Mouse (Mus musculus) CH12.LX (cell line): ENCODE results near the gene Kcnj15. TPM values are rescaled to one million over a fixed set of nuclear protein-coding genes. Genes with fewer than 3 reads are reported as not detected.

ENCODE experiments used
- DNase-seq: peaks from one replicate; pipeline ENCODE4 v3.0.0-alpha.2; 2013; ENCODE audit errors: extremely low read depth
- H3K27ac ChIP-seq: 2 replicates; pipeline ENCODE4 v1.5.1; 2012; ENCODE audit warnings: low read depth, mild to moderate bottlenecking, control low read depth, moderate library complexity; ENCODE audit not compliant: insufficient read depth
- H3K27me3 ChIP-seq: replicated peaks from 2 replicates; pipeline ENCODE3; 2012; ENCODE audit warnings: inconsistent platforms
- H3K36me3 ChIP-seq, 2 experiments: replicated peaks in 1 of 2; 2 replicates each; pipeline versions ENCODE3 to v1.6.1; 2012; ENCODE audit warnings: inconsistent platforms in 1 of 2, low read length in 1 of 2, mild to moderate bottlenecking in 1 of 2, mixed read lengths in 1 of 2, moderate library complexity in 1 of 2; ENCODE audit not compliant: control insufficient read depth in 1 of 2, insufficient read depth in 1 of 2
- H3K4me1 ChIP-seq, 2 experiments: 2 replicates each; pipeline ENCODE4 v1.6.1; 2012; ENCODE audit warnings: inconsistent platforms in 1 of 2, moderate library complexity in 1 of 2; ENCODE audit not compliant: insufficient read depth in 2 of 2, control insufficient read depth in 1 of 2
- H3K4me2 ChIP-seq: 2 replicates; pipeline ENCODE4 v1.6.1; 2012; ENCODE audit warnings: low read depth, mild to moderate bottlenecking, control low read depth; ENCODE audit not compliant: poor library complexity, insufficient read depth, severe bottlenecking
- H3K4me3 ChIP-seq, 3 experiments: fragments of 150-350 bp in 1 of 3; sonication (generic) in 1 of 3; replicated peaks in 1 of 3; 2 replicates each; pipeline versions ENCODE3 to v1.5.1; 2011 to 2012; ENCODE audit warnings: low read depth in 2 of 3, low read length in 2 of 3, mild to moderate bottlenecking in 2 of 3, moderate library complexity in 2 of 3, control low read depth in 1 of 3, improper control_type of control experiment in 1 of 3, inconsistent platforms in 1 of 3, mixed read lengths in 1 of 3; ENCODE audit not compliant: poor library complexity in 1 of 3
- H3K79me2 ChIP-seq: replicated peaks from 2 replicates; pipeline ENCODE4 v1.6.1; 2012; ENCODE audit warnings: mild to moderate bottlenecking, moderate library complexity; ENCODE audit not compliant: control insufficient read depth, poor library complexity, insufficient read depth, severe bottlenecking; ENCODE audit errors: extremely low read depth
- H3K9ac ChIP-seq: 2 replicates; pipeline ENCODE4 v1.6.1; 2012; ENCODE audit warnings: low read depth, mild to moderate bottlenecking, control low read depth, moderate library complexity; ENCODE audit not compliant: insufficient read depth
- H3K9me3 ChIP-seq: replicated peaks from 2 replicates; pipeline ENCODE3; 2012; ENCODE audit warnings: low read length, inconsistent platforms, mixed read lengths
- BHLHE40 ChIP-seq: IDR thresholded peaks from 2 replicates; pipeline ENCODE4 v1.6.1; 2011; ENCODE audit warnings: mild to moderate bottlenecking, low read depth, low read length, improper control_type of control experiment
- CTCF ChIP-seq, 2 experiments: IDR thresholded peaks in 1 of 2; conservative IDR thresholded peaks in 1 of 2; 2 replicates each; pipeline ENCODE4 v1.5.1; 2011 to 2012; ENCODE audit warnings: low read depth in 2 of 2, low read length in 2 of 2, improper control_type of control experiment in 1 of 2, inconsistent platforms in 1 of 2, mild to moderate bottlenecking in 1 of 2, moderate library complexity in 1 of 2
- E2F4 ChIP-seq: IDR thresholded peaks from 2 replicates; pipeline ENCODE4 v1.6.1; 2011; ENCODE audit warnings: low read depth, low read length, improper control_type of control experiment; ENCODE audit not compliant: insufficient replicate concordance
- ELF1 ChIP-seq: IDR thresholded peaks from 2 replicates; pipeline ENCODE4 v1.6.1; 2014; ENCODE audit warnings: low read depth, mild to moderate bottlenecking, inconsistent platforms, low read length, improper control_type of control experiment
- ETS1 ChIP-seq: conservative IDR thresholded peaks from 2 replicates; pipeline ENCODE4 v1.6.1; 2012; ENCODE audit warnings: low read depth, mild to moderate bottlenecking, inconsistent platforms, low read length, improper control_type of control experiment, moderate library complexity
- GABPA ChIP-seq: IDR thresholded peaks from 2 replicates; pipeline ENCODE4 v1.6.1; 2012; ENCODE audit warnings: low read depth, low read length, improper control_type of control experiment, inconsistent platforms; ENCODE audit not compliant: insufficient replicate concordance
- IRF4 ChIP-seq: IDR thresholded peaks from 2 replicates; pipeline ENCODE4 v1.6.1; 2014; ENCODE audit warnings: low read depth, mild to moderate bottlenecking, inconsistent platforms, low read length, improper control_type of control experiment
- MAFK ChIP-seq: IDR thresholded peaks from 2 replicates; pipeline ENCODE4 v1.6.1; 2011; ENCODE audit warnings: low read length, improper control_type of control experiment; ENCODE audit not compliant: insufficient replicate concordance
- MAX ChIP-seq: IDR thresholded peaks from 2 replicates; pipeline ENCODE4 v1.6.1; 2011; ENCODE audit warnings: low read length, improper control_type of control experiment
- MAZ ChIP-seq: IDR thresholded peaks from 2 replicates; pipeline ENCODE4 v1.6.1; 2012; ENCODE audit warnings: low read depth, mild to moderate bottlenecking, inconsistent platforms, low read length, improper control_type of control experiment, moderate library complexity
- MEF2A ChIP-seq: IDR thresholded peaks from 2 replicates; pipeline ENCODE4 v1.6.1; 2014; ENCODE audit warnings: low read depth, mild to moderate bottlenecking, inconsistent platforms, low read length, improper control_type of control experiment, borderline replicate concordance
- MXI1 ChIP-seq: IDR thresholded peaks from 2 replicates; pipeline ENCODE4 v1.6.1; 2011; ENCODE audit warnings: mild to moderate bottlenecking, low read depth, low read length, improper control_type of control experiment
- MYC ChIP-seq: IDR thresholded peaks from 2 replicates; pipeline ENCODE4 v1.6.1; 2011; ENCODE audit warnings: low read depth, mild to moderate bottlenecking, improper control_type of control experiment, low read length
- NRF1 ChIP-seq: IDR thresholded peaks from 2 replicates; pipeline ENCODE4 v1.6.1; 2014; ENCODE audit warnings: low read depth, mild to moderate bottlenecking, inconsistent platforms, low read length, improper control_type of control experiment, moderate library complexity
- POLR2A ChIP-seq: IDR thresholded peaks from 2 replicates; pipeline ENCODE4 v1.6.1; 2011; ENCODE audit warnings: low read depth, mild to moderate bottlenecking, improper control_type of control experiment, low read length
- POLR2AphosphoS2 ChIP-seq: IDR thresholded peaks from 2 replicates; pipeline ENCODE4 v1.6.1; 2011; ENCODE audit warnings: low read depth, low read length, improper control_type of control experiment
- RCOR1 ChIP-seq: conservative IDR thresholded peaks from 2 replicates; pipeline ENCODE4 v1.6.1; 2012; ENCODE audit warnings: low read depth, mild to moderate bottlenecking, inconsistent platforms, low read length, improper control_type of control experiment
- SIN3A ChIP-seq: IDR thresholded peaks from 2 replicates; pipeline ENCODE4 v1.6.1; 2012; ENCODE audit warnings: low read length, improper control_type of control experiment, inconsistent platforms
- SMC3 ChIP-seq: IDR thresholded peaks from 2 replicates; pipeline ENCODE4 v1.6.1; 2011; ENCODE audit warnings: low read depth, low read length, improper control_type of control experiment
- TBP ChIP-seq: conservative IDR thresholded peaks from 2 replicates; pipeline ENCODE4 v1.6.1; 2011; ENCODE audit warnings: low read depth, low read length, improper control_type of control experiment
- USF2 ChIP-seq: conservative IDR thresholded peaks from 2 replicates; pipeline ENCODE4 v1.6.1; 2011; ENCODE audit warnings: low read depth, low read length, improper control_type of control experiment
- dilution Hi-C: fragments of 300-500 bp; cut with MboI; formaldehyde crosslinking; loops from 2 replicates; pipeline ENCODE4 v1.14.3; 2020; ENCODE audit warnings: low sequenced_read_pairs; ENCODE audit not compliant: extremely low pct_unique_long_range_greater_than_20kb, extremely low pct_ligation_motif_present
- in situ Hi-C: fragments of 300-500 bp; cut with MboI; formaldehyde crosslinking; loops from 3 replicates; pipeline ENCODE4 v1.14.3; 2019; ENCODE audit warnings: low sequenced_read_pairs, low pct_ligation_motif_present, low pct_unique_long_range_greater_than_20kb, mixed read lengths
- polyA plus RNA-seq: library from polyadenylated mRNA; unstranded; fragments of >175 nt; gene quantifications from 2 replicates; pipeline ENCODE4 v1.2.1, GENCODE M21; 2012; ENCODE audit warnings: low read depth; ENCODE audit not compliant: insufficient read length
- total RNA-seq, 2 experiments: library from RNA; depleted of rRNA; stranded (reverse); fragments of 300-350 nt in 1 of 2; fragments of >200 nt in 1 of 2; gene quantifications; 2 replicates each; pipeline ENCODE4 v1.2.3; 2012 to 2014

Gene Kcnj15
- total and polyA plus RNA-seq, 3 experiments: 0.37 to 1.1 (median 0.51) TPM

DNA sequence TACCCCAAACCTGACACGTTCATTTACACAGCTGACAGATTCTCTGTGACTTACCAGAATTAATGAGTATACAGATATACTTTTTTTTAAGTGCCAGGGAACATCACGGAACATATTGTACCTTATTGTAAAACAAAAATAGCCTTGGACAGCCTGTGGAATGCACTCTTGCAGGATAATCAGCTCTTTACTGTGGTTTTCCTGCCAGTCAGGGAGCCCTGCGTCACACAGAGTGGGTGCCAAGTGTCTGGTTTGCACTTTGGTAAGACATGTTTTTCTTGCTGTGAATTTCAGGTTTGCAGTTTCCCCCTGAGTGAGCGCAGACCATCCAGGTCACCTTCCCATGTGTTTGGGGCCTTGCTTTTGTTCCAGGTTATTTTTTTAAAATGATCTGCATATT, 15.8 kb upstream of the Kcnj15 start:
- no peak overlapping the region for H3K4me3 ChIP-seq
- dilution Hi-C loops: no loop called here
- no peak overlapping the region for H3K4me2 ChIP-seq
- H3K79me2 ChIP-seq: no peaks in the 10 kb centered on the region
- no peaks in the 10 kb centered on the region for H3K9me3 ChIP-seq
- no peaks in the 10 kb centered on the region for H3K36me3 ChIP-seq
- no peak for DNase-seq
- no peak for TF ChIP-seq RCOR1
- no peak for TF ChIP-seq NRF1
- TF ChIP-seq E2F4: no peak
- TF ChIP-seq MXI1: no peak
- no peak for TF ChIP-seq CTCF (conservative IDR thresholded peaks at IDR 0.05 in 1 of 2, IDR thresholded peaks at IDR 0.05 in 1 of 2; ENCODE audit: low read depth in 2 of 2, low read length in 2 of 2)
- TF ChIP-seq IRF4: no peak
- no peak for TF ChIP-seq TBP
- no peak for TF ChIP-seq USF2
- no peak for TF ChIP-seq SIN3A
- TF ChIP-seq MAZ: no peak
- no peak for TF ChIP-seq SMC3
- TF ChIP-seq BHLHE40: no peak
- TF ChIP-seq GABPA: no peak
- no peak for TF ChIP-seq ELF1
- no peak for TF ChIP-seq MAX
- TF ChIP-seq POLR2A: no peak
- TF ChIP-seq ETS1: no peak
- no peak for TF ChIP-seq MYC
- no peak for TF ChIP-seq MAFK
- TF ChIP-seq, all 38 proteins: peak for 0
- in situ Hi-C loops: no loop called here
- Histone ChIP-seq H3K9ac (no peak overlapping the region), H3K27me3 (no peaks in the 10 kb centered on the region), H3K4me1 (peaks cover 13 to 22% of the 10 kb centered on the region in 2 experiments), H3K27ac (no peak overlapping the region)

DNA sequence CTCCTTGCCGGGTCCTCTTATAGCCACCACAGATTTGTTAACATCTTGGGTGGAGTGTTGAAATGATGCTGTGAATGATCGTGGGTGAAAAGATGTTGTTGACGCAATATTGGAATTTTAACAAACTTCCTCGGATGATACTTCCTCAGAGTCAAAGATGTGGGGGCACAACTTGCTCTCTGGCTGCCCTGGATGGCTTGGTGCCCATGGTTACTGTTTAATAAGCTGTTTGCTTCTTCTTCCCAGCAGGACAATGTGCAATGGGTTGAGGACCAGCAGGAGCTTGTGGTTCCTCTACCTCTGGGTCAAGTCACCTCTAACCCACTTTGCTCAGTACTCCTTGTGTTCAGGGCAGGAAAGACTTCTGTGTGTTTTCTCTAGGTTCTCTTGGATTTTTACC, 15.2 kb upstream of the Kcnj15 start:
- H3K4me2 ChIP-seq: no peak overlapping the region
- no peak overlapping the region for H3K4me3 ChIP-seq
- in situ Hi-C loops: no loop called here
- no peak for DNase-seq
- H3K4me1 ChIP-seq: peaks cover 13 to 22% of the 10 kb centered on the region in 2 experiments
- no peak overlapping the region for H3K9ac ChIP-seq
- TF ChIP-seq MAX: no peak
- no peak for TF ChIP-seq MEF2A
- no peak for TF ChIP-seq POLR2AphosphoS2
- no peaks in the 10 kb centered on the region for H3K79me2 ChIP-seq
- dilution Hi-C loops: no loop called here
- H3K27ac ChIP-seq: no peak overlapping the region
- H3K9me3 ChIP-seq: no peaks in the 10 kb centered on the region
- no peaks in the 10 kb centered on the region for H3K36me3 ChIP-seq
- H3K27me3 ChIP-seq: no peaks in the 10 kb centered on the region
